Mouse (Mus musculus) testis, adult 2 months (tissue): ENCODE measurements around the gene Crebrf.

Experiments
- CTCF ChIP-seq: fragments of 200-500 bp; IDR thresholded peaks from 2 replicates; pipeline ENCODE4 v1.5.1; 2012; ENCODE audit warnings: low read depth, mild to moderate bottlenecking, inconsistent platforms, low read length, moderate library complexity; ENCODE audit not compliant: control insufficient read depth, insufficient read depth, insufficient replicate concordance
- POLR2A ChIP-seq: fragments of 200-500 bp; IDR thresholded peaks from 2 replicates; pipeline ENCODE4 v1.6.1; 2012; ENCODE audit warnings: low read depth, mild to moderate bottlenecking, inconsistent platforms, low read length, moderate library complexity; ENCODE audit not compliant: control insufficient read depth

- TF ChIP-seq POLR2A (no peak), CTCF (no peak)
These were observed 60.8 kb downstream of the Crebrf start for GRCm38 (mm10) chr17:26776211-26776610.
